Mouse (Mus musculus) thymus, postnatal 14 days (tissue): ENCODE data around the gene Lrrc7.

Experiments used
- DNase-seq: peaks from one replicate; pipeline ENCODE4 v3.0.0; 2021

The Lrrc7 gene

GRCm38 (mm10) chr3:158561987-158562360 lies at the start of gene Lrrc7:
TSS of gene Lrrc7 (minus strand) at chr3:158562221.
- no peak for DNase-seq

- DNase-seq: no peak
These were observed 45.0 kb upstream of the Lrrc7 start for GRCm38 (mm10) chr3:158607065-158607464.

- DNase-seq: no peak
These were observed 43.3 kb upstream of the Lrrc7 start for GRCm38 (mm10) chr3:158605274-158605673.

- DNase-seq: no peak
These were observed 600 bp downstream of the Lrrc7 start for GRCm38 (mm10) chr3:158561256-158561986.

- no peak for DNase-seq
These were observed 1.1 kb downstream of the Lrrc7 start for GRCm38 (mm10) chr3:158560891-158561255.

- no peak for DNase-seq
These were observed 2.0 kb downstream of the Lrrc7 start for GRCm38 (mm10) chr3:158559691-158560650.

GRCm38 (mm10) chr3:158559131-158559658 lies 2.8 kb downstream of the Lrrc7 start:
- DNase-seq: no peak

GRCm38 (mm10) chr3:158558631-158559030 lies 3.4 kb downstream of the Lrrc7 start:
- no peak for DNase-seq

- no peak for DNase-seq
These were observed 7.7 kb downstream of the Lrrc7 start for GRCm38 (mm10) chr3:158554280-158554679.

GRCm38 (mm10) chr3:158552105-158552504 lies 9.9 kb downstream of the Lrrc7 start:
- no peak for DNase-seq

GRCm38 (mm10) chr3:158543481-158543880 lies 18.5 kb downstream of the Lrrc7 start:
- DNase-seq: no peak

- no peak for DNase-seq
These were observed 29.2 kb downstream of the Lrrc7 start for GRCm38 (mm10) chr3:158532859-158533258.

- no peak for DNase-seq
These were observed 33.5 kb downstream of the Lrrc7 start for GRCm38 (mm10) chr3:158528471-158528870.

GRCm38 (mm10) chr3:158493730-158494129 lies 68.3 kb downstream of the Lrrc7 start:
- DNase-seq: no peak

GRCm38 (mm10) chr3:158479677-158480076 lies 82.3 kb downstream of the Lrrc7 start:
- no peak for DNase-seq

- no peak for DNase-seq
These were observed 161.4 kb downstream of the Lrrc7 start for GRCm38 (mm10) chr3:158400600-158400999.

GRCm38 (mm10) chr3:158391534-158391933 lies 170.5 kb downstream of the Lrrc7 start:
- no peak for DNase-seq

GRCm38 (mm10) chr3:158388076-158388454 lies 174.0 kb downstream of the Lrrc7 start:
- DNase-seq: no peak

GRCm38 (mm10) chr3:158387413-158388075 lies 174.5 kb downstream of the Lrrc7 start:
- DNase-seq: no peak

GRCm38 (mm10) chr3:158386848-158387247 lies 175.2 kb downstream of the Lrrc7 start:
- DNase-seq: no peak

GRCm38 (mm10) chr3:158375885-158376284 lies 186.1 kb downstream of the Lrrc7 start:
- DNase-seq: no peak

- no peak for DNase-seq
These were observed 192.9 kb downstream of the Lrrc7 start for GRCm38 (mm10) chr3:158369169-158369568.

GRCm38 (mm10) chr3:158365801-158366200 lies 196.2 kb downstream of the Lrrc7 start:
- DNase-seq: no peak
